Mouse (Mus musculus) intestine, embryonic 14.5 days (tissue): ENCODE results near the gene Xxylt1. TPM values are rescaled to one million over a fixed set of nuclear protein-coding genes. Genes with fewer than 3 reads are reported as not detected.

Experiments used
- ATAC-seq: fragments of 200-750 bp; cut with Nextera tagmentation; replicated peaks from 2 replicates; pipeline ENCODE4 v1.8.0; 2017; ENCODE audit warnings: low read depth, moderate number of reproducible peaks, moderate TSS enrichment, moderate library complexity; ENCODE audit not compliant: low FRiP score, low TSS enrichment
- DNase-seq: peaks from one replicate; pipeline ENCODE4 v3.0.0-alpha.2; 2018; ENCODE audit warnings: low spot score
- H3K27ac ChIP-seq: fragments of 300-500 bp; sonication (generic); 2 replicates; pipeline ENCODE4 v1.5.1; 2014; ENCODE audit warnings: low read depth, mild to moderate bottlenecking, control low read depth
- H3K27me3 ChIP-seq: fragments of 300-500 bp; sonication (generic); replicated peaks from 2 replicates; pipeline ENCODE4 v1.6.1; 2014; ENCODE audit warnings: low read length, control low read depth; ENCODE audit not compliant: control insufficient read depth, insufficient read depth
- H3K36me3 ChIP-seq: fragments of 300-500 bp; sonication (generic); 2 replicates; pipeline ENCODE4 v1.6.1; 2014; ENCODE audit warnings: low read length, control low read depth; ENCODE audit not compliant: control insufficient read depth, insufficient read depth
- H3K4me1 ChIP-seq: fragments of 300-500 bp; sonication (generic); replicated peaks from 2 replicates; pipeline ENCODE4 v1.6.1; 2014; ENCODE audit warnings: low read length, control low read depth, mixed read lengths; ENCODE audit not compliant: control insufficient read depth, insufficient read depth
- H3K4me2 ChIP-seq: fragments of 300-500 bp; sonication (generic); 2 replicates; pipeline ENCODE4 v1.6.1; 2014; ENCODE audit warnings: low read length
- H3K4me3 ChIP-seq: fragments of 300-500 bp; sonication (generic); 2 replicates; pipeline ENCODE4 v1.5.1; 2014; ENCODE audit warnings: low read depth, low read length, control low read depth, mixed read lengths
- H3K9ac ChIP-seq: fragments of 300-500 bp; sonication (generic); 2 replicates; pipeline ENCODE4 v1.6.1; 2014; ENCODE audit warnings: mild to moderate bottlenecking, low read length
- H3K9me3 ChIP-seq: fragments of 300-500 bp; sonication (generic); 2 replicates; pipeline ENCODE4 v1.6.1; 2016; ENCODE audit warnings: low read length, control low read depth; ENCODE audit not compliant: control insufficient read depth
- WGBS: fragments of 180-500 bp; shearing (Covaris S2); extraction: QIAGEN DNeasy Blood & Tissue Kit; methylation state at CpG from one replicate; pipeline ENCODE4 v1.1.7; 2014; 5-methylcytosine and 5-hydroxymethylcytosine counted together
- polyA plus RNA-seq: library from polyadenylated mRNA; unstranded; fragments of >200 nt; fragmentation: Nextera tagmentation; extraction: Ambion mirVana; gene quantifications from 2 replicates; pipeline ENCODE4 v1.2.1, GENCODE M21; 2014

Gene Xxylt1
- polyA plus RNA-seq, 1 experiment from 2014 or later = 20.4 TPM

- no peak for ATAC-seq
- peaks cover 8% of the 10 kb centered on the region; the same call in 1 of the 2 replicates for H3K4me1 ChIP-seq
- H3K4me2 ChIP-seq = no peak overlapping the region
- no peak overlapping the region for H3K4me3 ChIP-seq
- no peak for DNase-seq
- no peaks in the 10 kb centered on the region for H3K9me3 ChIP-seq
- no peak overlapping the region for H3K9ac ChIP-seq
- H3K27ac ChIP-seq = no peak overlapping the region
- 91% methylated on average over 2 of the region's 2 CpGs for WGBS
- H3K36me3 ChIP-seq = no peaks in the 10 kb centered on the region
- H3K27me3 ChIP-seq = no peaks in the 10 kb centered on the region
Observed at GRCm38 (mm10) chr16:31041566-31041965, 39.7 kb downstream of the Xxylt1 start.

- Histone ChIP-seq H3K9me3 (no peaks in the 10 kb centered on the region), H3K4me2 (no peak overlapping the region), H3K36me3 (no peaks in the 10 kb centered on the region), H3K9ac (no peak overlapping the region), H3K27me3 (no peaks in the 10 kb centered on the region), H3K4me1 (peaks cover 3% of the 10 kb centered on the region), H3K27ac (no peak overlapping the region), H3K4me3 (no peak overlapping the region)
- WGBS = 74% methylated on average over 9 of the region's 9 CpGs
- DNase-seq (no peak), ATAC-seq (no peak)
Observed at GRCm38 (mm10) chr16:31039803-31040459, 41.3 kb downstream of the Xxylt1 start.

GRCm38 (mm10) chr16:31037431-31037830 lies 43.8 kb downstream of the Xxylt1 start:
- no peak overlapping the region for H3K4me3 ChIP-seq
- H3K4me1 ChIP-seq = peaks cover 3% of the 10 kb centered on the region
- H3K36me3 ChIP-seq = no peaks in the 10 kb centered on the region
- H3K9me3 ChIP-seq = no peaks in the 10 kb centered on the region
- WGBS = 87% methylated on average over 1 of the region's 1 CpGs
- H3K27ac ChIP-seq = no peak overlapping the region
- H3K4me2 ChIP-seq = no peak overlapping the region
- H3K9ac ChIP-seq = no peak overlapping the region
- no peaks in the 10 kb centered on the region for H3K27me3 ChIP-seq
- no peak for ATAC-seq
- DNase-seq = no peak

- no peaks in the 10 kb centered on the region for H3K36me3 ChIP-seq
- no peaks in the 10 kb centered on the region for H3K27me3 ChIP-seq
- H3K9ac ChIP-seq = no peak overlapping the region
- peaks cover 3% of the 10 kb centered on the region for H3K4me1 ChIP-seq
- no peak overlapping the region for H3K4me3 ChIP-seq
- no peak overlapping the region for H3K4me2 ChIP-seq
- no peak for ATAC-seq
- DNase-seq = no peak
- no peaks in the 10 kb centered on the region for H3K9me3 ChIP-seq
- H3K27ac ChIP-seq = no peak overlapping the region
- 86% methylated on average over 8 of the region's 8 CpGs for WGBS
Observed at GRCm38 (mm10) chr16:31035651-31036245, 45.5 kb downstream of the Xxylt1 start.

- Histone ChIP-seq H3K4me1 (peaks cover 3% of the 10 kb centered on the region), H3K9ac (no peak overlapping the region), H3K9me3 (no peaks in the 10 kb centered on the region), H3K36me3 (no peaks in the 10 kb centered on the region), H3K27ac (no peak overlapping the region), H3K4me3 (no peak overlapping the region), H3K27me3 (no peaks in the 10 kb centered on the region), H3K4me2 (no peak overlapping the region)
- WGBS = 57% methylated on average over 7 of the region's 7 CpGs
- ATAC-seq (no peak), DNase-seq (no peak)
Observed at GRCm38 (mm10) chr16:31035235-31035634, 46.0 kb downstream of the Xxylt1 start.

- H3K27ac ChIP-seq = no peak overlapping the region
- no peaks in the 10 kb centered on the region for H3K27me3 ChIP-seq
- no peak overlapping the region for H3K4me2 ChIP-seq
- H3K4me3 ChIP-seq = no peak overlapping the region
- no peaks in the 10 kb centered on the region for H3K9me3 ChIP-seq
- H3K9ac ChIP-seq = no peak overlapping the region
- no peak for ATAC-seq
- H3K36me3 ChIP-seq = no peaks in the 10 kb centered on the region
- no peak for DNase-seq
- WGBS = 87% methylated on average over 3 of the region's 3 CpGs
- peaks cover 3% of the 10 kb centered on the region for H3K4me1 ChIP-seq
Observed at GRCm38 (mm10) chr16:31034051-31034450, 47.2 kb downstream of the Xxylt1 start.

GRCm38 (mm10) chr16:31029739-31030485 lies 51.3 kb downstream of the Xxylt1 start:
- Histone ChIP-seq H3K36me3 (no peaks in the 10 kb centered on the region), H3K4me2 (no peak overlapping the region), H3K9me3 (no peaks in the 10 kb centered on the region), H3K27ac (no peak overlapping the region), H3K9ac (no peak overlapping the region), H3K27me3 (no peaks in the 10 kb centered on the region), H3K4me3 (no peak overlapping the region), H3K4me1 (peaks cover 4% of the 10 kb centered on the region; the same call in 1 of the 2 replicates)
- ATAC-seq = no peak
- WGBS = 61% methylated on average over 11 of the region's 11 CpGs
- DNase-seq = no peak

GRCm38 (mm10) chr16:31027675-31028074 lies 53.6 kb downstream of the Xxylt1 start:
- no peak for DNase-seq
- Histone ChIP-seq H3K4me2 (no peak overlapping the region), H3K9ac (no peak overlapping the region), H3K36me3 (no peaks in the 10 kb centered on the region), H3K9me3 (no peaks in the 10 kb centered on the region), H3K4me3 (no peak overlapping the region), H3K4me1 (0 out of 2 replicates have a peak, but pooled peaks cover 7% of the 10 kb centered on the region), H3K27ac (no peak overlapping the region), H3K27me3 (no peaks in the 10 kb centered on the region)
- ATAC-seq = no peak
